Mouse (Mus musculus) heart, embryonic 13.5 days (tissue): ENCODE data around the gene Vmn2r88. TPM values are rescaled to one million over a fixed set of nuclear protein-coding genes. Genes with fewer than 3 reads are reported as not detected.
"Not testable (repeated sequence)": the region's sequence is repeated elsewhere in the genome, so short reads cannot be mapped to it uniquely, and the experiment has no call there.

Experiments
- ATAC-seq: fragments of 200-750 bp; cut with Nextera tagmentation; 2 replicates; pipeline ENCODE4 v1.8.0; 2017; ENCODE audit warnings: moderate TSS enrichment; ENCODE audit not compliant: insufficient number of reproducible peaks, low FRiP score, low TSS enrichment; ENCODE audit errors: extremely low read depth
- H3K27ac ChIP-seq: fragments of 300-500 bp; sonication (generic); replicated peaks from 2 replicates; pipeline ENCODE4 v1.5.1; 2015; ENCODE audit warnings: moderate library complexity, mild to moderate bottlenecking, inconsistent platforms
- H3K27me3 ChIP-seq: fragments of 300-500 bp; sonication (generic); replicated peaks from 2 replicates; pipeline ENCODE4 v1.6.1; 2015; ENCODE audit warnings: mild to moderate bottlenecking, inconsistent platforms
- H3K36me3 ChIP-seq: fragments of 300-500 bp; sonication (generic); 2 replicates; pipeline ENCODE4 v1.6.1; 2015; ENCODE audit warnings: mild to moderate bottlenecking, inconsistent platforms
- H3K4me1 ChIP-seq: fragments of 300-500 bp; sonication (generic); 2 replicates; pipeline ENCODE4 v1.6.1; 2015; ENCODE audit warnings: inconsistent platforms
- H3K4me2 ChIP-seq: fragments of 300-500 bp; sonication (generic); 2 replicates; pipeline ENCODE4 v1.6.1; 2015; ENCODE audit warnings: inconsistent platforms, mild to moderate bottlenecking, moderate library complexity
- H3K4me3 ChIP-seq: fragments of 300-500 bp; sonication (generic); 2 replicates; pipeline ENCODE4 v1.5.1; 2015; ENCODE audit warnings: moderate library complexity, mild to moderate bottlenecking, inconsistent platforms
- H3K9ac ChIP-seq: fragments of 300-500 bp; sonication (generic); 2 replicates; pipeline ENCODE4 v1.6.1; 2015; ENCODE audit warnings: inconsistent platforms, mild to moderate bottlenecking, moderate library complexity
- H3K9me3 ChIP-seq: fragments of 300-500 bp; sonication (generic); 2 replicates; pipeline ENCODE4 v1.6.1; 2016; ENCODE audit warnings: inconsistent platforms
- WGBS: fragments of 180-500 bp; shearing (Covaris S2); methylation state at CpG from one replicate; pipeline ENCODE4 v1.1.7; 2015; ENCODE audit warnings: mixed read lengths; 5-methylcytosine and 5-hydroxymethylcytosine counted together
- polyA plus RNA-seq: library from polyadenylated mRNA; unstranded; fragments of >200 nt; fragmentation: Nextera tagmentation; extraction: Ambion mirVana; gene quantifications from 2 replicates; pipeline ENCODE4 v1.2.1, GENCODE M21; 2015

The Vmn2r88 gene
- polyA plus RNA-seq, 1 experiment from 2014 or later = not detected

GRCm38 (mm10) chr14:51451557-51451956 is 40.9 kb downstream of the Vmn2r88 start, which contains the start of gene Vmn2r89:
Gene Vmn2r89 (plus strand): TSS chr14:51451857.
- H3K4me1 ChIP-seq, H3K36me3 ChIP-seq, H3K4me2 ChIP-seq, H3K9me3 ChIP-seq, H3K9ac ChIP-seq, H3K4me3 ChIP-seq, H3K27ac ChIP-seq, ATAC-seq, H3K27me3 ChIP-seq: not testable (repeated sequence)
- 68% methylated on average over 2 of the region's 2 CpGs for WGBS

Other genes starting within 250 kb of the Vmn2r88 start
- gene Rnase2b, start 248.6 kb upstream of the Vmn2r88 start, polyA plus RNA-seq = not detected in 2 replicates
- not detected in 2 replicates for gene Ang2, start 211.7 kb upstream of the Vmn2r88 start, polyA plus RNA-seq
- not detected in 2 replicates for gene Ear14, start 207.4 kb upstream of the Vmn2r88 start, polyA plus RNA-seq
- gene Rnase2a, start 154.7 kb upstream of the Vmn2r88 start, polyA plus RNA-seq = not detected in 2 replicates
- not detected in 2 replicates for gene Gm7247, start 49.1 kb upstream of the Vmn2r88 start, polyA plus RNA-seq
- not detected in 2 replicates for gene Vmn2r89, start 41.0 kb downstream of the Vmn2r88 start, polyA plus RNA-seq
- not detected in 2 replicates for gene Gm5622, start 142.0 kb downstream of the Vmn2r88 start, polyA plus RNA-seq
- not detected in 2 replicates for gene Gm17175, start 163.2 kb downstream of the Vmn2r88 start, polyA plus RNA-seq
- not detected in 2 replicates for gene Gm17174, start 181.3 kb downstream of the Vmn2r88 start, polyA plus RNA-seq
- not detected in 2 replicates for gene Gm17078, start 200.5 kb downstream of the Vmn2r88 start, polyA plus RNA-seq
- not detected in 2 replicates for gene Gm4181, start 224.8 kb downstream of the Vmn2r88 start, polyA plus RNA-seq